Mouse (Mus musculus): ENCODE data around the gene Duoxa2. TPM values are rescaled to one million over a fixed set of nuclear protein-coding genes. Genes with fewer than 3 reads are reported as not detected.

Duoxa2 gene
- polyA plus RNA-seq (2017; shearing (Covaris generic)) = not detected

DNA sequence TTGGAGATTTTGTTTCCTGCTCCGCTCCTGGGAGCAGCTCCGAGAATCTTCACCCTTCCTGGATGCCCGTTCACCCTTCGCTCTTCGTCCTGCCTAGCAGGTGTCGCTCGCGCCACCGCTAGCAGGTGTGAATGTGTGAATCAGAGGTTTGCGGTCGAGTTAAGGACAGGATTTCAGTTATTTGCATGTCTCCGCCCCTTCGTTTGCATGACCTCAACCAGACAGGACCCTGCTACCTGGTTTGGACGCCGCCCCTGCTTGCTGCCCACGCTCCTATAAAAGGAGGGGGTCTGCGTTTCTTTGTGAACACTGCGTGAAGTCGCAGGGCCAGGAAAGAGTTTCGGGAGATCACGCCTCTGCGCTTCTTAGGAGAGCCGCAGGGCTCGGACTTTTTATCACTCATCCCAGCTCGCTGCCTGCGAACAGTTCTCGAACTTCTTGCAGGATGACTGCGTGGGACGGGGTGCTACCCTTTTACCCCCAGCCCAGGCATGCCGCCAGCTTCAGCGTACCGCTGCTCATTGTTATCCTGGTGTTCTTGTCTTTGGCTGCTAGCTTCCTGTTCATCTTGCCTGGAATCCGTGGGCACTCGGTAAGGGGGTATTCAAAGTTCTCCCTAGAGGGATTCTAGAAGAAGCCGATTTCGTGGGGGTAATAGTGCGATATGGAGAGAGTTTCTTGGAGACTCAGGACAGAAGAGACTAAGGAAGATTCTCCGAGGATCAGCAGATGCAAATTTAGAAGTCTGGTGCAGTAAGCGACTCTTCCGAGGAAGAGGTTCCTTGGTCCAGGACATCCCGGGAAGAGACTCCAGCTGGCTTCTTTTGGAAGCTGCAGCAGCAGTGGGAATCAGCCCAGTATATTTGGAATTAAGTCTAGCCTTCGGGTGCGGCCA lies at the start of gene Duoxa2:
Gene Duoxa2 (plus strand): TSS at position 305 of the 895 bp plus-strand sequence.
- ATAC-seq = peak; percentile 36

DNA sequence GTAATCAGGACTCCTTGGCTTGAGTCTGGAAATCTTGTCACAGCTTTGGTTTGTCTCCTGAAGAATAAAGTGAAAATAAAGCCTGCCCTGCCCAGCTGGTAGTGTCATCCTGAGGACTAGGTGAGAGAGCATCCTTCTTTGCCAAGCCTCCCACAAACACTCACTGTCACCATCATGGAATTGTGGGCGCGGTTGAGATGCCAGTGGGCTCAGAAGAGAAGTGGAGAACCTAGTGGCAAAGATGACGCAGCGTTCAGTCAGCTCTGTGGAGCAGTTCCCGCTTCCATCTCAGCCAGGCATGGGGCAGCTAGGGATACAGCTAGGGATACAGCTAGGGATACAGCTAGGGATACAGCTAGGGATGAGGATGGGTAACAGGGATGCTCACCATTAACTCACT lies 42.7 kb upstream of the Duoxa2 start:
- no peak for ATAC-seq

DNA sequence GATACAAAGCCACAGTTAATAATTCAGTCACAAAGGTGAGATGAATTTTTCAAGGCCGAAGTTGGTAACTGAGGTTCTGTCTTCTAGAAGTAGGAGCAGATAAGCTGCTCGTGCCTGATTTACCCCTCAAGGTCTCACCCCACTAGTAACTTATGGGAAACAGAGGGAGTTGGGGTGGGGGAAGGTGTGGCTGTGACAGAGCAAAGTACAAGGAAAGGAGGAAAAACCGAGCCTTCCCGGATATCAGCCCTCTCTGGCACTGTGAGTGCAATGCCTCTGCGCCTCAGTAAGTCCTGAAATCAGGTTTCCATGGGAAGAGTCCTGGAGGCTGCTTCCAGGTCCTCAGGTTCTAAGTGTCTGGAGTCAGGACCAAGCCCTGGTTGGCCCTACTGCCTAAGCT lies 38.0 kb upstream of the Duoxa2 start:
- no peak for ATAC-seq

DNA sequence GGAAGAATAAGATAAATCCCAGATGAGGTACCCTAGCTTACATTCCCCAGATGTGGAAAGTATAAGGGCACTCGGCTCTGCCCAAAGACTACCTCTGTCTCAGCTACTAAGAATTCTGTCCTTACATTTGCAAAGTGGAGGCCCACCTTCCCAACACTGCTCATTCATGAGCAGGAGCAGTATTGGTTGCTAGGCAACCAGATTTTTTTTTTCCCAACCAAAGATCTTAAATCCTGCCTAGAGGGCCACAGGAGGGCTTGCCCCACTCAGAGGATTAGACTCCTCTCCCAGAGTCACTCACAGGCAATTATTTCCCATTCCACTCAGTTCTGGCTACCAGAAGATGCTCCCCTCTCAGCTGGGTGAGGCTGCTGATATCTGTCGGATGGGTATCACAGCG lies 34.0 kb upstream of the Duoxa2 start:
- ATAC-seq = no peak

DNA sequence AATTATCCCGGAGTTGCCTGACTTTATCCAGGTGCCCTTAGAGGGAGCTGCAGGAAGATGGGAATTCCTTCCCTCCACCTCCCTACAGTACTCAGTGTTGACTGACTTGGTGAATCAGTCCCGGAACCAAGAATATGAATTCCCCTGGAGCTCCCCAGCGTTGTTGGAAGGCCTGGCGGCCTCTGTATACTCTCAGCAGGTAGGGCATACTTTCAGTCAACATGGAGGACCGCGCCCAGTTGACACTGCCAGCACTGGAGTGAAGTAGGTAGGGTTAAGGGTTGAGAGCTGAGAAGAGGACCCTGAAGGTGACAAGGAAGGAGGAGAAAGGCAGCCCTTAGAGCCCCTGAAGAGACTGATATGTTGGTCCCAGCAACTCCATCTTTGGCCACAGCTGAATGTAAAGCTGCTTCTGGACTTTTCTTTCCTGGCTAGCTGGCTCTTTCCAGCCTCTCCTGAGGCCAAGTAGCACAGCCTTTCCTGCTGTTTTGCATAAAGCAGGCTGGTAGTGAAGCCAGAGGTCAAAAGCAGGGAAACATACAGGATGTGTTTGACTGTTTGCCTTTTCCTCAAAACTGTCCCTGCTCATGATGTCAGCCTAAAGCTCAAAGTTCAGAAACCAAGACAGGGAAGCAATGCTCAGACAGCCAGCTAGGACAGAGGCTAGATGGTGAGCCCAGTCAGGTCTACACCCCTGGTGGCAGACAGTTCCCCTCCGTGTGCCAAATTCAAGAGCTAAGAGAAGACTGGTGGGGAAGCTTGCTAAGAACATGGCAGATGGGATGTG lies 32.1 kb upstream of the Duoxa2 start:
- no peak for ATAC-seq

DNA sequence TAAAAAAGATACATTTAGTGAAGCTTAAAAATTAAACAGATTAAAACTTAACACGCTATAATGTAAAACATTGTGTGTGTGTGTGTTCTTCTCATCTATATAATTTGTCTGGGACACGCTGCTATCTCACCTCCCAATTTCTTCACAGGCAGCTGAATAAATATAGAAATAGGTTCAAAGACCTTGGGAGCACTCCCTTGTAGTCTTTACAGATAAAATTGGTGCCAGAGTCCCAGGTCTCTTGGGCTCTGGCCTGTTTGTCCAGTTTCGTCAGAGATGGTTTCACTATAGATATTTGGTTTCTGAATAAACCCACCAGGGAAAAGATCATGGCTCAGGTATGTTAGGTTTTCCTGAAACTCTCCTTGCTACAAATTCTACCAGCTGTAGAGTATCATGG lies 19.9 kb upstream of the Duoxa2 start:
- no peak for ATAC-seq

DNA sequence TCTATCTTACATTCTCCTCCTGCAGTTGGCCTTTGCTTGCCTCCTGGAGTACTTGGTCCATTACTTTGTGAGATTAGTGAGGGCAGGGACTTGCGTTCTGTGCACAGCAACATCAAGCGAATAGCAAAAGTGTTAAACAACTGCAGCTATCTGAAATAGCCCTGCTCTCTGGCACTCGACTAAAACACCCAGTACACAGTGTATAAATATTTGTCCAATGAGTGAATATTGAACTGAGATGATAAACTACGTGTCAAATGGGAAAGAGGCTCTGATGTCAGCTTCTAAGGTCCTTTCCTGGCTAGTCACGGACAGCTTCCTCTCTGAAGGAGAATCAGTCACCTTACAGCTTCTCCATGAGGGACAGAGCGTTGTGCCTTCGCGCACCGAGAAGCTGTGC lies 14.6 kb upstream of the Duoxa2 start:
- ATAC-seq = no peak

DNA sequence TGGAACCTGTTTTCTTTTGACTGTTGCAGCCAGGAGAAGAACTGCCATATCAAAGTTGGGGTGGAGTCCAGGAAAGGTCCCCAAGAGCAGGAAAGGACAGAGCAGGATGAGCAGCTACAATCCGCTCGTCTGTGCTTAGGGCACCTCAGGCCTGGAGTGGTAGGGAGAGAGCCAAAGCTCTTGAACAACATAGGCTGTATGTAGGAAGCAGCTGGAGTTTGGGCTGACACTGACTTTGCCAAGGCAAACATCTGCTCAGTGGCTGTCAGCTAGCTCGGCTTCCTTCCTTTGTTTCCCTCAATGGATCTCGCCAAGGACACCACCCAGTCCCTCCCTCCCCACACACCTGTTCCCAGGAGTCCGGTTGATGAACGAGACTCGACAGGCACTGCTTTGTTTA lies 12.6 kb upstream of the Duoxa2 start:
- no peak for ATAC-seq

DNA sequence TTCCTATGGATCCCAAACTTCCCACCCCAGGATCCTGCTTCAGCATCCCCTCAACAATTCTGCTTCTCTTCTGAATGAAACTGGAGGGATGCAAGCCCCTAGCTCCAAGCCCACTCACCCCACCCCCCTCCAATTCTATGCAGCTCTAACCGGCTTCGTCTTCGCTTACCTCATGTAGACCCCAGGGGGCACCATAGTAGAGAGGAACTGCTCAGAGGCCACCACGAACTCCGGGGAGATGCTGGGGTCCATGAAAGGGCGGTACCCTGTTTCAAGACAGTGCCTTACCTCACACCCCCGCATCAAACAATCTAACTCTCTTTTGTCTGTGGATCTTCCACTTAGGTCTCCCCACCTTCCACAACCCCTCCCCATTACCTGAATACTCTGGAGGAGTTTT lies 3.8 kb upstream of the Duoxa2 start:
- ATAC-seq = no peak

DNA sequence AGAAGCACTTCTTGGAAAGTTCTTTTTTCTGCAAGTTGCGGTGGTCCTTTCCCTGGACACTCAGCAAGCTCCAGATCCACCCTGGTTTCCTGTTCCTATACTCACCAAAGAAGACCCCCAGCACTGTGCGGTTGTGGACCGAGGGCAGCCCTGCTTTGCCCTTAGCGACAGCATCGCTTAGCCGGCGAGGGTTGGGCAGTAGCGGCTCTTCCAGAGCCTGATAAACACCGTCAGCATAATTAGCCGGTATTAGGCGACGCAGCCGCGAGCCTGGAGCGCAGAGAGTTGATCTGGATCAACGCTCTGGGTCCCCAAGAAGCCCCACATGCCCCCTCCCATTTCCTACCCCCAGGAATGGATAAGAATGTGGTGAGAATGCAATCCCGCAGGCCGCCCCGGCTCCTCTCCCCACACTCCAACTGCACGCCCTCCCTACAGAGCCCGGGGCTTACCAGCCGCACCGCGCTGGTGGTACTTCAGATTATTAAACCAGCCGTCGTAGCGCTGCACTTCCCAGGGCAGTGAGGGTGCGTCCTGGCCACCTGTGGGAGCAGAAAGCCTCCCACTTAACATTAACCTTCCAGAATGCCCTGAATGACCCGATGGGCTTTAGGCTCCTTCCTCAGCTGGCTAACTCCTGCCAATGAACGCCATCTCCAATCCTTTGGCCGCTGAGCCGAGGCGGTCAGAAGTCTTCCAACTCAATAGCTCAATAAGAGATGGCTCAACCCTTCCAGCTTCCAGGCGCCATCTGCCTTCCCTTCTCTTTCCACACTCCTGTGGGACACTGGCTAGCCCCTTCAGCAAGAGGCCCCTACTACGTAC lies 1.2 kb upstream of the Duoxa2 start:
- ATAC-seq = no peak

DNA sequence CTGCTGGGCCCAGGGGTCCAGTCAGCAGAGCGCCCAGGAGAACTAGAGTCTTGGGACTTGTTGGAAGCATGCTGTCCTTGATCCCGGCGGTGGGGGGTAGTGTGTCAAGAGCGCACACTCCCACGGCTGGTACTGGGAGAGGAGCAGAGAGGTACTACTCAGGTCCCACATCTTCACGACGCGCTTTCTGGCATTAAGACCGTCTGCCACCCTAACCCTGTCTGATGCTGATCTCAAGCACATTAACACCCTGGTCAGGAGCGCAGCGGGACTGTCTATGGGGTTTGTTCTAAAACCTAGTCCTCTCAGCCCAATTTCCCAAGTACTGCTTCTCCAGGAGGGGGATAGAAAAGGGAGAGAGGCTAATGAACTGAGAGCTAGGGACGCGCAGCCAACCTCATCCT lies 602 bp upstream of the Duoxa2 start, which contains the start of gene Duox2:
Gene Duox2 (minus strand): TSS at position 354 of the 404 bp plus-strand sequence.
- ATAC-seq = no peak

DNA sequence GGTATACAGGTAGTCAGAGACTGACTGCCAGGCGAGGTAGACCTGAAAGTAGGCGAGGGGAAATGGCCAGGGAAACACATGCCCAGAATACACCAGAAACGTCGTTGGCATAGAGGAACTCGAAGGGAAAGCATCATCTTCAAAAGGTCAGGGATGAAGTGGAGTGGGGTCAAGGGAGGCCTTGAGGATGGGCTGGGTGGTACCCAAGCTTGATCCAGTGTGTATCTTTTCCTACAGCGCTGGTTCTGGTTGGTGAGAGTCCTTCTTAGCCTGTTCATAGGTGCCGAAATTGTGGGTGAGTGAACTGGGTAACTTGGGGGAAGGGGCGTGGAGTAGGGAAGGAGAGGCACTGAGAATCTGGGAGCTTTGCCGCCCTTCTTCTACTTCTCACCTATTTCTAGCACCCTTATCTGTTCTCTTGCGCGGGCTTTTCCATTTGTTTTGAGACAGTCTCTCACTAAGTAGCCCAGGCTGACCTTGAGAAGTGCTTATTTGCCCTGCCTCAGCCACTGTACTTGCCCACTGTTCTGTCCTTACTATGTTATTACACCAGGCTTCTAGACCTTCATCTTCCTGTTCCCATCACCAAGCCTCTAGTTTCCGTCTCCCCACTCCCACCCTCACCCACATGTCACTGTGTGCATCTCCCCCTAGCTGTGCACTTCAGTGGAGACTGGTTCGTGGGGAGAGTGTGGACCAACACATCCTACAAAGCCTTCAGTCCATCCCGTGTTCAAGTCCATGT lies 1.4 kb downstream of the Duoxa2 start:
- ATAC-seq = no peak

DNA sequence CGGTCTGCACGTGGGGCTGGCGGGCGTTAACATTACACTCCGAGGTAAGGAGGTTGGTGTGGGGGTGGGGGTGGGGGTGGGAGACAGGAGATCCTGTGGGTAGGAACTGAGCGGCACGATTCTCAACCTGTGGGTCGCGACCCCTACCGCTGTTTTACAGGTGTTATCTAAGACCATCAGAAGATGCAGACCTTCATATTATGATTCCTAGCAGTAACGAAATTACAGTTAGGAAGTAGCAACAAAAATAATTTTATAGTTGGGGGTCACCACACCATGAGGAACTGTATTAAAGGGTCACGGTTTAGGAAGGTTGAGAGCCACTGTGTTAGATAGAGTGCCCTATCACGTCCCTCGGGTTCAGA lies 1.9 kb downstream of the Duoxa2 start:
- no peak for ATAC-seq

DNA sequence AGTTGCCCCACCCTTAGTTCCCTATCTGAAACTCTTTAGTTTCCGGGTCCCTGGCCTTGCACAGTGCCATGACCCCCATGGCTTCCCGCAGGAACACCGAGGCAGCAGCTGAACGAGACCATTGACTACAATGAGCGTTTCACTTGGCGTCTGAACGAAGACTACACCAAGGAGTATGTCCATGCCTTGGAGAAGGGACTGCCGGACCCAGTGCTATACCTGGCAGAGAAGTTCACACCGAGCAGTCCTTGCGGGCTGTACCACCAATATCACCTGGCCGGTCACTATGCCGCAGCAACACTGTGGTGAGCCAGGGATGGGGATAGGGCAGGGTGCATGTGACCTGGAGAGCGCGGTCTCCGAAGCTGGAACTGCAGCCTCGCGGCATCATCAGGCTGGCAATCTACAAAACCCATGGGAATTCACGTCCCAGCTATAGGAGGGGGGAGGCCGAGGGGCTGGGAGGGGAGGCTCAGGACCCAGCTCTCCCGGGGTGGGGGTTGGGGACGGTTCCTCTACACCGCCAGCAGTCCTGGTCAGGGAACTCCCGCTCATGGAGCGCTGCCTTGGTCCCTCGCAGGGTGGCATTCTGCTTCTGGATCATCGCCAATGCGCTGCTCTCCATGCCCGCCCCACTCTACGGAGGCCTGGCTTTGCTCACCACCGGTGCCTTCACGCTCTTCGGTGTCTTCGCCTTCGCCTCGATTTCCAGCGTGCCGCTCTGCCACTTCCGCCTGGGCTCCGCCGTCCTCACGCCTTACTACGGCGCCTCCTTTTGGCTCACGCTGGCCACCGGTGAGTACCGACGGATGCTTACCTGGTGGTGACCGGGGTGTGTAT lies 2.6 kb downstream of the Duoxa2 start:
- ATAC-seq = peak; percentile 31

DNA sequence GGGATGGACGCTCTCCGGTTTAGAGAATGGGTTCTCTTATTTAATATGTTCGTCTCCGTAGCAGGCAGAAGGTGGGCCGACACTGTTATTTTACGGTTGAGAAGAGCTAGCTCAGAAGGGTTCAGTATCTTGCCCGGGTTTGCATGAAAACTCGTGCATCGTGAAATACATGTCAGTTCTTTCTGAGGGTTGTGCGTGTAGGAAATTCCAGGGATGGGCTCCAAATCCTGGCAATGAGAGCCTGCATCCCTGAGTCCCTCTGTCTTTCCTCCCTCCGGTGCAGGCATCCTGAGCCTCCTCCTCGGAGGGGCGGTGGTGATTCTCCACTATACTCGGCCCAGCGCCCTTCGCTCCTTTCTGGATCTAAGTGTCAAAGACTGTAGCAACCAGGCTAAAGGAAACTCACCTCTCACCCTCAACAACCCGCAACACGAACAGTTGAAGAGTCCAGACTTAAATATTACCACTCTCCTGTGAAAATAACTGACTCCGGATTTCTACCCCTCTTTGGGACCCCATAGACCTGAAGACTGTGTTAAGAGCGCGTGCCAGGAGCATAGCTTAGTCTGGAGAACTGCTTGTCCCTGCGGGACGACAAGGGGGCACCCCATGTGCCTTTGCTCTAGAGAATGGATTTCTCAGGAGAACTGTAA lies 3.3 kb downstream of the Duoxa2 start:
- ATAC-seq = no peak

DNA sequence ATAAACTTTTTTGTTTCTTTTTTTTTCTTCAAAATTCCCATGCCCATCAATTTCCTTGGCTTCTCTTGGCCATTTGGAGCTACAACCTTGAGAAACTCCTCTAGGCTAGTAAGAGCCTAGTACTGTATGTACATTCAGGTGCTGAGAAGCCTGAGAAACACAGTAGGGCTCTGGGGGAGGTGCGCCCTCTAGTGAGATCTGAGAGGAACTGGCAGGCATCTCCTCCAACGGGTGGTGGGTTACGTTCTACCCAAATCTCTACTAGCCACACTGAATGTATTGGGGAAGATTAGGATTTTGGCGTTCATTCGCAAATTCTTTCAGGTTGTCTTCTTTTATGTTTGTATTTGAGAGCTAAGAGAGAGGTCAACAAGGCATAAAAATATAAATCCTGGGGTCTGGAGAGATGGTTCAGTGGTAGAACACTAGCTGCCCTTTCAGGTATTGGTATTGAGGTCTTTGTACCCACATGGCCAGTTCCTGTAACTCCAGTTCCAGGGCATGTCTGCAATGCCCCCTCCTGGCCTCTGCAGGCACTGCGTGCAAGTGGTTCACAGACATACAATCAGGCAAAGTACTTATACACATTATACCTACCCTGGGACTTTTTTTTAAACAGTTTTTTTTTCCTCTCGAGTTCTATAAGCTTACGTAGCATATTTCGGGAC lies 4.0 kb downstream of the Duoxa2 start:
- peak; percentile 70 for ATAC-seq

DNA sequence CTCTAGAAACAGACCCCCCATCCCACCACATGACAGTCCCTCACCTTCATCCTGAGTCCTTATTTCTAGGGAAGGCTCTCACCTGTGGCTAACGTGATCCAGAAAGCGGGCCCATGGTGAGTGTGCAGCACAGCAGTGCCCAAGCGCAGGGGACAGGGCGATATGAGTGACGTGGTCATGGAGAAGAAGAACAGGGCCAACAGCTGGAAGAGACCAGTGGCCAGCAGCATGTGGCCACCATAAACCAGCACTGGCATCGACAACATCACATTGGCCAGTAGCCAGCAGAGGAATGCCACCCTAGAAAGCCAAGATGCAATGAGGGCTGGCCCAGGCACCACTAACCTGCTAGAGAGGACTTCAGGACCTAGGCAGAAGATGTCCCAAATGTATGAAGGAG lies 5.8 kb downstream of the Duoxa2 start:
- no peak for ATAC-seq

DNA sequence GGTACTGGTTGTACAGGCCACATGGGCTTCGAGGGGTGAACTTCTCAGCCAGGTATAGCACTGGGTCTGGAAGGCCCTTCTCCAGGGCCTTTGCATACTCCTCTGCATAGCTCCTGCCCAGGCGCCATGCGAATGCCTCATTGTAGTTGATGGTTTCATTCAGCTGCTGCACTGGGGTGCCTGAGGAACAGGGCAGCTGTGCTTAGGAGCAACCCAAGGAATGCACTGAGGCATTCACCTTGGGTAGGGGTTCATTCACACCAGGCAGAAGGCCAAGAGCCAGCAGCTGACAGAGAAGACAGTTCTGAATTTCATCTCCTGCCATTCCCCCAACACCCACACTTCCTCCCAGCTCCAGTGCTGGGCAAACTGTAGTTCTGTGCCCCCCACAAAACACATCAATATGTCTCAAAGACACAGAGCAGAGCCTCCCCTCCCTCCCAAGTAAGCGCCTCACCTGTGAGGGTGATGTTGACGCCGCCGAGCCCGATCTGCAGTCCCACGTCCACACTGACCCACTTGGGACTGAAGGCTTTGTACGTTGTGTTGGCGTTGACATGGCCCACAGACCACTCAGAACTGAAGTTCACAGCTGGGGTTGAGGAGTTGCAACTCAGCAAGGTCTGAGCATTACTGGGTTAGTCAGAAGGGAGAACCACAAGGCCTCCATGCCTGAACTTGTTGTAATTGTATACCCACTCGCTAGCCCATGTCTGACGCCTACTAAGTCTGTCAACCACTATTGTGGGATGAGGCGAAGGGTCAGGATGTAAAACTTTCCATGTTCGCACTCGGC lies 6.6 kb downstream of the Duoxa2 start:
- no peak for ATAC-seq

DNA sequence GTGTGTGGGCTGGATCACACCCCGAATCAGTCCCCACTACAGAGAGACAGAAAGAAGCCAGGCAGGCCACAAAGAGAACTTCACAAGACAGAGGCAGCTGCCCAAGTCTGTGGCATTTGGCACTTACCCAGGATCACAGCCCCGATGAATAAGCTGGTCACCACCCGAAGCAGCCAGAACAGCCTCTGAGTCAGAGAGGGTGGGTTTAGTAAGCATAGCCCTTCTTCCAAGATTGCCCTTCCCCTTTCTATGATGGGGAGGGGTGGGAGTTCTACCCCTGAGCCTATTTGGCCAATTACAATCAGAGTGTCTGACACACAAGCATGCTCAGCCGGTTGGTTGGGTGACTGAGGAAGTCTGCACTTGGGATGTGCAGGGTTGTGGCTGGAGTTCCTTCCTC lies 7.5 kb downstream of the Duoxa2 start:
- ATAC-seq = no peak
